Mouse (Mus musculus) gastrocnemius, adult 2 months (tissue): ENCODE data around the gene Dnajc2. TPM values are rescaled to one million over a fixed set of nuclear protein-coding genes. Genes with fewer than 3 reads are reported as not detected.
A peak's percentile ranks its signal among the peaks of the same experiment; 100 is the strongest.

Experiments
- DNase-seq: peaks from one replicate; pipeline ENCODE4 v3.0.0; 2022
- H3K27ac ChIP-seq: fragments of 200-600 bp; 2 replicates; pipeline ENCODE4 v1.8.1; 2022; ENCODE audit warnings: mild to moderate bottlenecking
- H3K4me3 ChIP-seq: fragments of 200-600 bp; 2 replicates; pipeline ENCODE4 v1.8.1; 2022; ENCODE audit warnings: mild to moderate bottlenecking, moderate library complexity
- CTCF ChIP-seq: fragments of 200-600 bp; IDR thresholded peaks from 2 replicates; pipeline ENCODE4 v1.8.1; 2022; ENCODE audit warnings: antibody characterized with exemption, mild to moderate bottlenecking, moderate library complexity
- intact Hi-C: fragments of 180-260 bp; cut with DNase I; formaldehyde crosslinking; loops from one replicate; pipeline ENCODE4 v1.15.1; 2025
- long read RNA-seq, 2 experiments: library from polyadenylated mRNA; stranded (forward); transcript quantifications; one replicate each; pipeline ENCODE4 v2.0.0; 2021
- total RNA-seq, 2 experiments: library from RNA; stranded (reverse); gene quantifications; 2 replicates each; pipeline ENCODE4 v1.2.3; 2021

Gene Dnajc2
- total RNA-seq = 10 to 100 TPM; 21.4 to 24.7 TPM
- long read RNA-seq, experiment 1, transcript Dnajc2-201 (17 exons, 2,133 nt) = major isoform, 17 of 24 reads
- long read RNA-seq, experiment 1, partial matches to known transcripts = 5 of 24 reads
- long read RNA-seq, experiment 1, other reads (novel, unspliced or antisense) = 0 of 24 reads
- long read RNA-seq, experiment 2, transcript Dnajc2-201 (17 exons, 2,133 nt) = major isoform, 30 of 33 reads
- long read RNA-seq, experiment 2, partial matches to known transcripts = 3 of 33 reads
- long read RNA-seq, experiment 2, other reads (novel, unspliced or antisense) = 0 of 33 reads

DNA sequence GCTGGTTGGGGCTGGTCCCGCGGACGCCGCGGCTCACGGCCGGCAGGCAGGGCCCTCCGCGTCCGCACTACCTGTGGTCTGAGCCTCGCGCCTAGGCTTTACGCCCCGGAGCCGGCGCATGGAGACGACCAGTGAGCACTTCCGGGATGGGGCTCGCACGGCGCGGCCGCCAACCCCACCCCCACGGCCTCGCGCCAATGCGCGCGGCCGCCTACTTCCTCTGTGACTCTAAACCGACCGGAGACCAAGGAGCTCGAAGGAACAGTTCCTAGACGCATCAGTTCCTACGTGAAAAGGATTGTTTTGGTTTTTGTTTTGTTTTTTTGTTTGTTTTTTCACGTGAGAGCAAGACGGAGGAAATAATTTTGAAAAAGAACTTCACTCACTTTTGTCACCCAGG lies at the start of gene Dnajc2, which contains the start of gene Psmc2:
TSS of gene Dnajc2 (minus strand) at position 199 of the 400 bp plus-strand sequence.
TSS of gene Psmc2 (plus strand) at position 231 of the 400 bp plus-strand sequence.
- TF ChIP-seq CTCF = no peak
- peak within 1 kb of the TSS; percentile 84 for H3K4me3 ChIP-seq
- peak; percentile 94 for DNase-seq
- intact Hi-C loops = no loop called here
- peak within 1 kb of the TSS; percentile 91 for H3K27ac ChIP-seq

GRCm38 (mm10) chr5:21831761-21832160 lies 46.7 kb upstream of the Dnajc2 start:
- DNase-seq = no peak
- intact Hi-C loops = no loop called here
- TF ChIP-seq CTCF = no peak
- no peak overlapping the region for H3K4me3 ChIP-seq
- H3K27ac ChIP-seq = no peak overlapping the region

- TF ChIP-seq CTCF = no peak
- Histone ChIP-seq H3K4me3 (no peak overlapping the region), H3K27ac (no peak overlapping the region)
- intact Hi-C loops = no loop called here
- no peak for DNase-seq
Observed at GRCm38 (mm10) chr5:21828855-21829254, 43.8 kb upstream of the Dnajc2 start.

DNA sequence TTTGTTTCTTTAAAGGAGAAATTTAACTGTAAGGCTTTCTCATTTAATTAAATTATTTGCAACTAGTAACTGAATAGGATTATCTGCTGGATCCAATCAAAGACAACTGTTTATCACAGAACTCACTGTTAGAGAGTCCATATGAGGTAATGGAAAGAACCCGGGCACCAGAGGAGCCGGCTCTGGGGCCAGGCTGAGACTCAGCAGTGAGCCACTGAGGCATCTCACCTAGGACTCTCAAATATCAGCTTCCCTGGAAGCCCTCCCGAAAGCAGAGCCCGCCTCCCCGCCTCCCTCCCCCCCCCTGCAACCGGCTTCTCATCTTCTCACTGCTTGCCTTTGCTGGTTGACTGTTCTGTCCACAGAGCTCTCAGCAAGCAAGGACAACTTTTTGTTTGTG lies 42.6 kb upstream of the Dnajc2 start:
- TF ChIP-seq CTCF = no peak
- Histone ChIP-seq H3K27ac (no peak overlapping the region), H3K4me3 (no peak overlapping the region)
- no peak for DNase-seq
- intact Hi-C loops = no loop called here

GRCm38 (mm10) chr5:21826370-21826769 lies 41.3 kb upstream of the Dnajc2 start:
- no peak for TF ChIP-seq CTCF
- Histone ChIP-seq H3K27ac (no peak overlapping the region), H3K4me3 (no peak overlapping the region)
- no peak for DNase-seq
- intact Hi-C loops = no loop called here

- no peak overlapping the region for H3K4me3 ChIP-seq
- TF ChIP-seq CTCF = peak; percentile 62
- intact Hi-C loops = no loop called here
- H3K27ac ChIP-seq = no peak overlapping the region
- DNase-seq = peak; percentile 30
Observed at GRCm38 (mm10) chr5:21813994-21814393, 28.9 kb upstream of the Dnajc2 start.

- intact Hi-C loops = no loop called here
- Histone ChIP-seq H3K27ac (no peak overlapping the region), H3K4me3 (no peak overlapping the region)
- DNase-seq = no peak
- TF ChIP-seq CTCF = no peak
Observed at GRCm38 (mm10) chr5:21810924-21811323, 25.9 kb upstream of the Dnajc2 start.

DNA sequence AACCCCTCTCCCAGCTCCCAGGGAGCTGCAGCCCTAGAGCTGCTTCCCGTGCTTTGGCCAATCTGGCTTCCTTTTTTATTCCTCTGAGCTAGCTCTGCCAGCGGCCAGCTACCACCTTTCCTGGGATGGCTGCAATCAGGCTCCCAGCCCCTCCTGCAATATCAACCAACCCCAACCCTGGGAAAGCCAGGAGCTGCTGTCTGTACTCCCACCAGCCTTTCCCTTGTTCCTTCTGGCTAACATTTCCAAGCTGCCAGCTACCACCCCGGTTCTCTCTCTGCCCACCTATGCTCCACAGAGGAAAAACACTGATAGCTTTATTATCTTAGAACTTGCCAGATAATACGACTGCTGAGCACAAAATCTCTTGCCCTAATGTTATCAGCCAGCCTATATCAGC lies 19.8 kb upstream of the Dnajc2 start:
- Histone ChIP-seq H3K27ac (no peak overlapping the region), H3K4me3 (no peak overlapping the region)
- no peak for DNase-seq
- intact Hi-C loops = no loop called here
- no peak for TF ChIP-seq CTCF

- no peak for DNase-seq
- intact Hi-C loops = no loop called here
- Histone ChIP-seq H3K27ac (no peak overlapping the region), H3K4me3 (no peak overlapping the region)
- no peak for TF ChIP-seq CTCF
Observed at GRCm38 (mm10) chr5:21803691-21804188, 18.7 kb upstream of the Dnajc2 start.

GRCm38 (mm10) chr5:21802907-21803306 lies 17.9 kb upstream of the Dnajc2 start:
- no peak overlapping the region for H3K4me3 ChIP-seq
- intact Hi-C loops = no loop called here
- no peak for TF ChIP-seq CTCF
- no peak overlapping the region for H3K27ac ChIP-seq
- no peak for DNase-seq

GRCm38 (mm10) chr5:21792166-21792565 lies 7.1 kb upstream of the Dnajc2 start:
- no peak for DNase-seq
- intact Hi-C loops = no loop called here

GRCm38 (mm10) chr5:21789061-21789460 lies 4.0 kb upstream of the Dnajc2 start:
- intact Hi-C loops = no loop called here
- Histone ChIP-seq H3K27ac (no peak overlapping the region), H3K4me3 (0 out of 2 replicates have a peak overlapping the region, but pooled peaks have one; percentile 84)
- TF ChIP-seq CTCF = no peak
- DNase-seq = no peak

More at GRCm38 (mm10) chr5:21792166-21792565, 7.1 kb upstream of the Dnajc2 start:
- no peak for TF ChIP-seq CTCF
- Histone ChIP-seq H3K4me3 (no peak overlapping the region), H3K27ac (no peak overlapping the region)

- Histone ChIP-seq H3K27ac (peak overlapping the region; percentile 91), H3K4me3 (peak overlapping the region; percentile 84)
- no peak for DNase-seq
- intact Hi-C loops = loop anchor here (2.0 kb wide), 1 partner anchor 51 kb away; the partner anchor contains the start of gene Pmpcb
- TF ChIP-seq CTCF = no peak
Observed at GRCm38 (mm10) chr5:21787186-21788105, 2.4 kb upstream of the Dnajc2 start.
